Mouse (Mus musculus) neural tube, embryonic 14.5 days (tissue): ENCODE measurements around the gene Tsc22d1. TPM values are rescaled to one million over a fixed set of nuclear protein-coding genes. Genes with fewer than 3 reads are reported as not detected.

ENCODE experiments used
- ATAC-seq: fragments of 200-750 bp; cut with Nextera tagmentation; 2 replicates; pipeline ENCODE4 v1.8.0; 2017; ENCODE audit warnings: low read depth, mild to moderate bottlenecking, moderate TSS enrichment, moderate library complexity
- H3K27ac ChIP-seq: fragments of 300-500 bp; sonication (generic); 2 replicates; pipeline ENCODE4 v1.5.1; 2014; ENCODE audit warnings: low read depth, mild to moderate bottlenecking, control low read depth, low read length, moderate library complexity, mixed read lengths
- H3K27me3 ChIP-seq: fragments of 300-500 bp; sonication (generic); 2 replicates; pipeline ENCODE4 v1.6.1; 2014; ENCODE audit warnings: low read length; ENCODE audit not compliant: control insufficient read depth, insufficient read depth
- H3K36me3 ChIP-seq: fragments of 300-500 bp; sonication (generic); 2 replicates; pipeline ENCODE4 v1.6.1; 2014; ENCODE audit warnings: low read length, mixed read lengths; ENCODE audit not compliant: control insufficient read depth, insufficient read depth
- H3K4me1 ChIP-seq: fragments of 300-500 bp; sonication (generic); 2 replicates; pipeline ENCODE4 v1.6.1; 2014; ENCODE audit warnings: low read length; ENCODE audit not compliant: control insufficient read depth, insufficient read depth
- H3K4me2 ChIP-seq: fragments of 300-500 bp; sonication (generic); 2 replicates; pipeline ENCODE4 v1.6.1; 2014; ENCODE audit warnings: mild to moderate bottlenecking, low read depth, low read length, control low read depth
- H3K4me3 ChIP-seq: fragments of 300-500 bp; sonication (generic); 2 replicates; pipeline ENCODE4 v1.5.1; 2014; ENCODE audit warnings: low read depth, low read length, control low read depth, mixed read lengths
- H3K9ac ChIP-seq: fragments of 300-500 bp; sonication (generic); replicated peaks from 2 replicates; pipeline ENCODE4 v1.6.1; 2014; ENCODE audit warnings: low read depth, mild to moderate bottlenecking, control low read depth, low read length, mixed read lengths
- H3K9me3 ChIP-seq: fragments of 300-500 bp; sonication (generic); 2 replicates; pipeline ENCODE4 v1.6.1; 2016; ENCODE audit warnings: low read length; ENCODE audit not compliant: control insufficient read depth
- WGBS: fragments of 180-500 bp; shearing (Covaris S2); extraction: QIAGEN DNeasy Blood & Tissue Kit; methylation state at CpG from one replicate; pipeline ENCODE4 v1.1.7; 2014; 5-methylcytosine and 5-hydroxymethylcytosine counted together
- polyA plus RNA-seq: library from polyadenylated mRNA; unstranded; fragments of >200 nt; fragmentation: Nextera tagmentation; extraction: Ambion mirVana; gene quantifications from 2 replicates; pipeline ENCODE4 v1.2.1, GENCODE M21; 2014

Gene Tsc22d1
- polyA plus RNA-seq, 1 experiment from 2014 or later: 885 TPM

DNA sequence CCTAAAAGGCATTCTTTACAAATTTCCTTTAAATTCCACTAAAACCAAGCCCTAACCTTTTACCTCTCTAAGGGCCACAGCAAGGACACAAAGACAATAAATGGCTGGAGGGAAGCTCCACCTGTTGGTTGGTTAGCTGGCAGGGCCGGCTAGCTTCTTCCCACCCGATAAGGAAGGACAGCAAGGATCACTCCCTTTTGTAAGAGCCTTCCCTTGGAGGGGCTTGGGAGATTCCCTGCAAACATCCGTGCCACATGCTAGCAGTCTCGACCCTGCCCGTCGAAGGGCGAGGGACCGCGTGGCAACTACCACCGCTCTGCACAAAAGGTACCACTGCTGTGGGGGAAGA lies 1.0 kb upstream of the Tsc22d1 start:
- Histone ChIP-seq H3K4me2 (peak overlapping the region; percentile 51), H3K9me3 (no peaks in the 10 kb centered on the region), H3K4me3 (peak overlapping the region; percentile 95), H3K36me3 (peaks cover 11% of the 10 kb centered on the region), H3K27ac (peak overlapping the region; percentile 100), H3K4me1 (peaks cover 27% of the 10 kb centered on the region), H3K9ac (peak overlapping the region; percentile 98), H3K27me3 (no peaks in the 10 kb centered on the region; the same call in 1 of the 2 replicates)
- WGBS: 1% methylated on average over 10 of the region's 10 CpGs
- ATAC-seq: no peak; the same call in 1 of the 2 replicates

DNA sequence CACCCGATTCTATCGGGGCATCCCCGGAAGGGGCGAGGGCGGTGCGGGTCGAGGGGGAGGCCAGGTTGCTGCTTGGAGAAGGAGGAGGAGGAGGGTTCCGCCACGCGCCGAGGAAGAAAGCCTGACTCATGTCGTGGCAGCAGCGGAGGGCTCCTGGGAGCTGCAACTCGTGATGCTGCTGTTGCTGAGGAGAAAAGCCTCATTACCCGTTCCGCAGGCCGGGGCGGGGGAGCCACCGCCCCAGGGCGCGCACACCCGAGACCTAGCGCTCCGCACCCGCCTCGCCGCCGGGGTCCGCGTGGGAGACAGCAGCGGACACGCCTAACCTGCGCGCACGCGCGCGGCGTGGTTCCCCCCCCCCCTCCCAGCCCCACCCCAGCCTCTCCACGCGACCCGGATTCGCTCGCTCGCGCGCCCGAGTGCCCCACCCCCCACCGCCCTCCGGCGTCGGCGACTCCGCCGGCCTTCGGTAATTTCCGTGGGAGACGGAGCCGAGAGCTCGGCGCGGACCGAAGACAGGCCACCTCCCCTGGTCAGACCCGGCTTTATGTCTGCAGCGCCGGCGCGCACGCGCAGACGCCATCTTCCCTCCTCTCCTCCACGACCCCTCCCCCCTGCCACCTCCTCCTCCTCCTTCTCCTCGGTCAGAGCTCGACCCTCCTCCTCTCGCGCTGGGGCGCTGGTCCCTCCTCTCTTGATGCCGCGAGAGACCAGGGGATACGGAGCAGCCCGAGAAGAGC lies 469 bp upstream of the Tsc22d1 start:
- Histone ChIP-seq H3K27ac (peak overlapping the region; percentile 100), H3K4me3 (peak overlapping the region; percentile 95), H3K4me2 (peak overlapping the region; percentile 94), H3K9ac (peak overlapping the region; percentile 98), H3K9me3 (no peaks in the 10 kb centered on the region), H3K4me1 (peaks cover 32% of the 10 kb centered on the region), H3K36me3 (peaks cover 11% of the 10 kb centered on the region), H3K27me3 (no peaks in the 10 kb centered on the region; the same call in 1 of the 2 replicates)
- WGBS: under 1% methylated on average over 58 of the region's 81 CpGs
- ATAC-seq: peak; percentile 95

DNA sequence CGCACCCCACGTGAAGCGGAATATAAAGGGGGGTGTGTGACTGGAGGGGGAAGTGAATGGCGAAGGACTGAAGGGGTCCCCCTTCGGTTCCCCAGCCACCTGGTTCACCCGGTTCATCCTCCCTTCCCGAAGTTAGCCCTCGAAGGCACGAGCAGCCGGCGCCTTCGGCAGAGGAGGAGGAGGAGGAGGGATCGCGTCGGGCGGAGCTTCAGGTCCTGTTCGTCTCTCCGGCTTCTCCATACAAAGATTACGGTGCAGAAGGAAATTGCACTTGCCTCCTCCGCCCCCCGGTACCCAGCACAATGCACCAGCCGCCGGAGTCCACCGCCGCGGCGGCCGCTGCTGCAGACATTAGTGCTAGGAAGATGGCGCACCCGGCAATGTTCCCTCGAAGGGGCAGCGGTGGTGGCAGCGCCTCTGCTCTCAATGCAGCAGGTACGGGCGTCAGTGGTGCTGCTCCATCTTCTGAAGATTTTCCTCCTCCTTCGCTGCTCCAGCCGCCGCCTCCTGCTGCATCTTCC lies 1.1 kb downstream of the Tsc22d1 start:
- Histone ChIP-seq H3K9ac (peak overlapping the region; percentile 98), H3K27ac (peak overlapping the region; percentile 100), H3K4me2 (peak overlapping the region; percentile 94), H3K36me3 (peaks cover 11% of the 10 kb centered on the region), H3K4me1 (peaks cover 42% of the 10 kb centered on the region), H3K9me3 (no peaks in the 10 kb centered on the region), H3K27me3 (no peaks in the 10 kb centered on the region; the same call in 1 of the 2 replicates), H3K4me3 (peak overlapping the region; percentile 95)
- ATAC-seq: no peak; the same call in 1 of the 2 replicates
- under 1% methylated on average over 35 of the region's 38 CpGs for WGBS

DNA sequence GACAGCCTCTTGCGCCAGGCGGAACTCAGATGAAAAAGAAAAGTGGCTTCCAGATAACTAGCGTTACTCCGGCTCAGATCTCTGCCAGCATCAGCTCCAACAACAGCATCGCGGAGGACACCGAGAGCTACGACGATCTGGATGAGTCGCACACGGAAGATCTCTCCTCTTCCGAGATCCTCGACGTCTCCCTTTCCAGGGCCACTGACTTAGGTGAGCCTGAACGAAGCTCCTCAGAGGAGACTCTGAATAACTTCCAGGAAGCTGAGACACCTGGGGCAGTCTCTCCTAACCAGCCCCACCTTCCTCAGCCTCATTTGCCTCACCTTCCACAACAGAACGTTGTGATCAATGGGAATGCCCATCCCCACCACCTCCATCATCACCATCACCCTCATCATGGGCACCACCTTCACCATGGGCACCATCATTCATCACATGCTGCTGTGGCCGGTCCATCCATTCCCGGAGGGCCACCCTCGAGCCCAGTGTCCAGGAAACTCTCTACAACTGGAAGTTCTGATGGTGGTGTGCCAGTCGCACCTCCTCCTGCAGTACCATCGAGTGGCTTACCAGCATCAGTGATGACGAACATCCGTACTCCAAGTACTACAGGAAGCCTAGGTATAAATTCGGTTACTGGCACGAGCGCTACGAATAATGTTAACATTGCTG lies 1.7 kb downstream of the Tsc22d1 start:
- ATAC-seq: no peak
- Histone ChIP-seq H3K27me3 (no peaks in the 10 kb centered on the region; the same call in 1 of the 2 replicates), H3K36me3 (peaks cover 11% of the 10 kb centered on the region), H3K27ac (peak overlapping the region; percentile 100), H3K4me1 (peaks cover 48% of the 10 kb centered on the region), H3K9me3 (no peaks in the 10 kb centered on the region), H3K9ac (peak overlapping the region; percentile 98), H3K4me2 (peak overlapping the region; percentile 94), H3K4me3 (peak overlapping the region; percentile 95)
- WGBS: 42% methylated on average over 27 of the region's 27 CpGs

DNA sequence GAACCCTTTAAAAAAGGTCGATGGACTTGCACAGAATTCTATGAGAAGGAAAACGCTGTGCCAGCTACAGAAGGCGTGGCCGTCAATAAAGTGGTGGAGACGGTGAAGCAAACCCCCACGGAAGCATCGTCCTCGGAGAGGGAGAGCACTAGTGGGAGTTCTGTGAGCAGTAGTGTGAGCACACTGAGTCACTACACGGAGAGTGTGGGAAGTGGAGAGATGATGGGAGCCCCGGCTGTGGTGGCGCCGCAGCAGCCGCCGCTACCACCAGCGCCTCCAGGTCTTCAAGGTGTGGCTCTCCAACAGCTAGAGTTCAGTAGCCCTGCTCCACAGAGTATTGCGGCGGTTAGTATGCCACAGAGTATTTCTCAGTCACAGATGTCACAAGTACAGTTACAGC lies 2.6 kb downstream of the Tsc22d1 start:
- H3K27ac ChIP-seq: no peak overlapping the region

DNA sequence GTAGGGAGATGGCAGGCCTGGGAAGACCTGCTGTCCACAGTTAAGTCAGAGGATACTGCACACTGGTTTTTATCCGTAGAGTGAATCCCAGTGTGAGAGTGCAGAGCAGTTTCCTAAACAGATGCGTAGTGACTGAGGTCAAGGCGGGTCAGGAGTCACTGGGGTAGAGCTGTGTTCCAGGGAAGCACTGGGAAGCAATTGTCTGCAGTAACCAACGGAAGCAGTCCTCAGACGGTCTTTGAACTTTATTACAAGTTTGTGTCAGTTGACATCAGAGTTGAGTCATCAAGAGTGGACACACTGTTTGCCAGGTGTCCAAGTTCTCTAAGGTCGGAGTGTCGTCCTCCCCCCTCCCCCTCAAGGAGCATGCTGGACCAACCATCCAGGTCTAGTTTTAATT lies 6.0 kb downstream of the Tsc22d1 start:
- Histone ChIP-seq H3K27me3 (no peaks in the 10 kb centered on the region), H3K4me1 (peaks cover 66% of the 10 kb centered on the region), H3K9ac (no peak overlapping the region), H3K4me2 (peak overlapping the region; percentile 69), H3K9me3 (no peaks in the 10 kb centered on the region), H3K4me3 (peak overlapping the region; percentile 33), H3K27ac (no peak overlapping the region), H3K36me3 (peaks cover 11% of the 10 kb centered on the region)
- WGBS: 30% methylated on average over 7 of the region's 7 CpGs
- no peak for ATAC-seq

More for the DNA sequence above, 2.6 kb downstream of the Tsc22d1 start:
- H3K27me3 ChIP-seq: no peaks in the 10 kb centered on the region; the same call in 1 of the 2 replicates
- WGBS: 88% methylated on average over 17 of the region's 17 CpGs
- peaks cover 11% of the 10 kb centered on the region for H3K36me3 ChIP-seq
- H3K4me1 ChIP-seq: peaks cover 56% of the 10 kb centered on the region
- H3K4me2 ChIP-seq: peak overlapping the region; percentile 94
- no peaks in the 10 kb centered on the region for H3K9me3 ChIP-seq
- H3K9ac ChIP-seq: no peak overlapping the region
- H3K4me3 ChIP-seq: peak overlapping the region; percentile 95
- ATAC-seq: no peak

DNA sequence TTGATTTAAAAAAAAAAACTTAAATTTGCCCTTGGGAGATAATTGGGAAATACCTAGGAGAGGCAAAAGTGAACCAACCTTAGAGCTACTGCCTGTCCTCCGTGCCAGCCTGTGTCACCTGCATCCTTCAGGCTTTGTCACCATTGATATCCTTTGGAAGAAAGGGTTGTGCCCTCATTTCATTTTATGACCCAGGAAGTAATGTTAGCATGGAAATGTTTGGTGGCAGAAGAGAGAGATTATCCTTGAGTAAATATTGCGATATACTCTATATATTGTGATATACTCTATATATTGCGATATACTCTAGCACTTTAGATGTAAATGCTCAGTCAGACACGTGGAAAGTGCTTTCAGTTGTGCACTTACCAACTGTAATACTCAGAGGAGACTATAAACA lies 6.4 kb downstream of the Tsc22d1 start:
- no peak for ATAC-seq
- H3K36me3 ChIP-seq: peaks cover 14% of the 10 kb centered on the region
- peaks cover 66% of the 10 kb centered on the region for H3K4me1 ChIP-seq
- H3K4me3 ChIP-seq: peak overlapping the region; percentile 33
- H3K27me3 ChIP-seq: no peaks in the 10 kb centered on the region
- WGBS: 61% methylated on average over 4 of the region's 4 CpGs
- no peak overlapping the region for H3K9ac ChIP-seq
- H3K4me2 ChIP-seq: peak overlapping the region; percentile 69
- no peak overlapping the region for H3K27ac ChIP-seq
- no peaks in the 10 kb centered on the region for H3K9me3 ChIP-seq

DNA sequence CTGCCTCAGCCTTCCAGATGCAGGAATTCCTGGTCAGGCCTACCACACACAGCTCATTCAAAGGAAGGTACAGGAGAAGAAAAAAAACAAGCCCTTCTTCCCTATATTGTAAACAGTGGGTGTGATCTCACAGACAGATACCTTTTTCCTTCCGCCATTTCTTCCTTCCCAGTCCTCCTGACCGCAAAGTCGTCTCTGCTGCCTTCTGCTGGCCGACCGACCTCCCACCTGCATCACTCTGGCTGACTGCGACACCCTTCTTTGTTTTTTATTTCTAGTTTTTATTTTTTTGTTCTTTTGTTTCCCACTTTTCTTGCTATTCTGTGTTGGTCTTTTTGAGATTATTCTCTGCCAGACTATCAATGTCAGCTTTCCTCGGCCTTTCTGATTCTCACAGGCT lies 10.7 kb downstream of the Tsc22d1 start:
- Histone ChIP-seq H3K4me1 (peaks cover 33% of the 10 kb centered on the region), H3K4me2 (no peak overlapping the region), H3K36me3 (0 out of 2 replicates have a peak, but pooled peaks cover 3% of the 10 kb centered on the region), H3K27me3 (no peaks in the 10 kb centered on the region), H3K27ac (no peak overlapping the region), H3K4me3 (no peak overlapping the region), H3K9ac (no peak overlapping the region), H3K9me3 (no peaks in the 10 kb centered on the region)
- ATAC-seq: no peak
- WGBS: 92% methylated on average over 7 of the region's 7 CpGs
